Mouse (Mus musculus): ENCODE measurements at regions not wholly inside any gene's neighbourhood (a gene's known extent, or its start where the extent isn't known, plus 50 kb on each side); places are given as distances from the start of the nearest gene placed in this dataset.

DNA sequence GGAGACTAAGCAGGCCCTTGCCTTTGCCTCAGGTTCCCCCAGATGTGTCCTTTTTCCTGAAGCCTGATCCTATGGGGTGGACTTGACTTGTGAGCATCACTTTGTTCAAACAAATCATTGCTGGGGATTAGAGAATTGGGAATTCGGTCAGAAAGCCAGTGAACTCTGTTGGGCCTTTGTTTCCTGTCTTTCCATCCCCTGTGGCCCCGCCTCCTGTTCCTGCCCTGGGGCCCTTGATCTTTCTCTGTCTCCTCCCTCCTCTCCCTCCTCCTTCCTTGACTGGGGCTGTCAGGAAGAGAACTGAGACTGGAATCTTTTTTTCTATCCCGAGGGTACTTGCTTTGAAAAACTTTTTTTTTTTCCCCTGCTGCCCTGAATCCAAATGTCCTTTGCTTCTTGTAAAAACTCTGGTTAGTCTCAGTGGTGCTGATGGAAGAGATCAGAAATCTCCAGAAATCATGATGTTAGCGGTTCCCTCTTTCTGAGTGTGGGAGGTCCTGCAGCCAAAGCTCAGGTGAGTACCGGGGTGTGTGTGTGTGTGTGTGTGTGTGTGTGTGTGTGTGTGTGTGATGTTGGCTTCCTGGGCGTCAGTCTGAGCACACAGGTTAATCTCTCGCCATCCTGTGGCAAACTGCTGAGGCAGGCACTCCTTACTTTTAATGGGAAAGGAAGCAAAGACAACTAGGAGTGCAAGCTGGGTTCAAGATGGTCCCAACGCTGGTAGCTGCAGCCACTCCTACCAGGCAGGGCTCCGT is 118.7 kb downstream of the Ddx11 start:
- DNase-seq (ENCODE audit: low spot score) (no peak), ATAC-seq (replicated peaks; ENCODE audit: low FRiP score) (no peak)
- no peaks in the 10 kb centered on the region for H3K27me3 ChIP-seq (replicated peaks; ENCODE audit: control insufficient read depth, insufficient read depth, low read length)
- no peak overlapping the region for H3K4me3 ChIP-seq (ENCODE audit: low read depth, low read length)
- H3K27ac ChIP-seq (ENCODE audit: low read depth, low read length), result no peak overlapping the region
- H3K4me1 ChIP-seq (replicated peaks; ENCODE audit: control insufficient read depth, insufficient read depth, low read length), result no peaks in the 10 kb centered on the region
- no peak overlapping the region; the same call in 1 of the 2 replicates for H3K4me2 ChIP-seq
- H3K9ac ChIP-seq (ENCODE audit: low read depth, low read length), result no peak overlapping the region
- WGBS, result 27% methylated on average over 9 of the region's 9 CpGs
- H3K36me3 ChIP-seq (ENCODE audit: control insufficient read depth, insufficient read depth, low read length), result no peaks in the 10 kb centered on the region
- H3K9me3 ChIP-seq (ENCODE audit: control insufficient read depth, low read length), result no peaks in the 10 kb centered on the region

- ATAC-seq (replicated peaks; ENCODE audit: low FRiP score) (no peak), DNase-seq (ENCODE audit: low spot score) (no peak)
- no peaks in the 10 kb centered on the region for H3K27me3 ChIP-seq (replicated peaks; ENCODE audit: control insufficient read depth, insufficient read depth, low read length)
- no peak overlapping the region for H3K27ac ChIP-seq (ENCODE audit: low read depth, low read length)
- H3K4me1 ChIP-seq (replicated peaks; ENCODE audit: control insufficient read depth, insufficient read depth, low read length), result no peaks in the 10 kb centered on the region
- no peaks in the 10 kb centered on the region for H3K36me3 ChIP-seq (ENCODE audit: control insufficient read depth, insufficient read depth, low read length)
- 83% methylated on average over 14 of the region's 14 CpGs for WGBS
- no peak overlapping the region for H3K9ac ChIP-seq (ENCODE audit: low read depth, low read length)
- H3K9me3 ChIP-seq (ENCODE audit: control insufficient read depth, low read length), result no peaks in the 10 kb centered on the region
- H3K4me3 ChIP-seq (ENCODE audit: low read depth, low read length), result no peak overlapping the region
- H3K4me2 ChIP-seq, result no peak overlapping the region
These were observed 120.9 kb downstream of the Ddx11 start for GRCm38 (mm10) chr17:66244183-66244582.

- Histone ChIP-seq H3K9ac (ENCODE audit: low read depth, low read length) (no peak overlapping the region), H3K27ac (ENCODE audit: low read depth, low read length) (no peak overlapping the region), H3K36me3 (ENCODE audit: control insufficient read depth, insufficient read depth, low read length) (no peaks in the 10 kb centered on the region), H3K4me1 (replicated peaks; ENCODE audit: control insufficient read depth, insufficient read depth, low read length) (no peaks in the 10 kb centered on the region), H3K4me2 (no peak overlapping the region), H3K4me3 (ENCODE audit: low read depth, low read length) (no peak overlapping the region), H3K27me3 (replicated peaks; ENCODE audit: control insufficient read depth, insufficient read depth, low read length) (no peaks in the 10 kb centered on the region), H3K9me3 (ENCODE audit: control insufficient read depth, low read length) (no peaks in the 10 kb centered on the region)
- WGBS, result 78% methylated on average over 14 of the region's 14 CpGs
- DNase-seq (ENCODE audit: low spot score) (no peak), ATAC-seq (replicated peaks; ENCODE audit: low FRiP score) (no peak)
These were observed 122.8 kb downstream of the Ddx11 start for GRCm38 (mm10) chr17:66246031-66246534.

DNA sequence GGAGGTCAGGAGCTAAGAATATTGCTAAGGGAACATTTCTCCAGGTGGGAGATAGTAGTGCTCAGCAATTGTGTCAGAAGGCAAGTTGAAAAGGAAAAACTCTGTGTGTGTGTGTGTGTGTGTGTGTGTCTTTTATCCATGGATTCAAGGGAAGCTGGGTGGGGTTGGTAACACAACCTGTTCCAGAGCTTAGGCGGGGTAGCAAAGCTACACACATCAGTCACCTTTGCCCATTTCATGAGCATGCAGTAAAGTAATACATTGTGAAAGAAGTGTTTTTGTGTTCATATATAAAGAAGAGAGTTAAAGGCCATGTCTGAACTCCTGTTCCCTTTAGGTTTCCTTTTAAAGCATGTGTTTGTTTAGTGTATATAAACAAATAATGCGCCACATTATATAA is 128.2 kb downstream of the Ddx11 start:
- no peak overlapping the region for H3K27ac ChIP-seq (ENCODE audit: low read depth, low read length)
- no peaks in the 10 kb centered on the region for H3K36me3 ChIP-seq (ENCODE audit: control insufficient read depth, insufficient read depth, low read length)
- ATAC-seq (replicated peaks; ENCODE audit: low FRiP score) (no peak), DNase-seq (ENCODE audit: low spot score) (no peak)
- no peak overlapping the region for H3K9ac ChIP-seq (ENCODE audit: low read depth, low read length)
- 82% methylated on average over 2 of the region's 2 CpGs for WGBS
- H3K27me3 ChIP-seq (replicated peaks; ENCODE audit: control insufficient read depth, insufficient read depth, low read length), result no peaks in the 10 kb centered on the region
- H3K4me2 ChIP-seq, result no peak overlapping the region
- H3K4me3 ChIP-seq (ENCODE audit: low read depth, low read length), result no peak overlapping the region
- no peaks in the 10 kb centered on the region for H3K4me1 ChIP-seq (replicated peaks; ENCODE audit: control insufficient read depth, insufficient read depth, low read length)
- H3K9me3 ChIP-seq (ENCODE audit: control insufficient read depth, low read length), result no peaks in the 10 kb centered on the region

- no peak overlapping the region for H3K4me2 ChIP-seq
- no peaks in the 10 kb centered on the region for H3K27me3 ChIP-seq (replicated peaks; ENCODE audit: control insufficient read depth, insufficient read depth, low read length)
- H3K4me3 ChIP-seq (ENCODE audit: low read depth, low read length), result no peak overlapping the region
- DNase-seq (ENCODE audit: low spot score) (no peak), ATAC-seq (replicated peaks; ENCODE audit: low FRiP score) (no peak)
- no peaks in the 10 kb centered on the region for H3K36me3 ChIP-seq (ENCODE audit: control insufficient read depth, insufficient read depth, low read length)
- no peak overlapping the region for H3K27ac ChIP-seq (ENCODE audit: low read depth, low read length)
- WGBS, result 87% methylated on average over 6 of the region's 6 CpGs
- no peak overlapping the region for H3K9ac ChIP-seq (ENCODE audit: low read depth, low read length)
- no peaks in the 10 kb centered on the region for H3K9me3 ChIP-seq (ENCODE audit: control insufficient read depth, low read length)
- no peaks in the 10 kb centered on the region for H3K4me1 ChIP-seq (replicated peaks; ENCODE audit: control insufficient read depth, insufficient read depth, low read length)
These were observed 129.6 kb downstream of the Ddx11 start for GRCm38 (mm10) chr17:66252926-66253325.

DNA sequence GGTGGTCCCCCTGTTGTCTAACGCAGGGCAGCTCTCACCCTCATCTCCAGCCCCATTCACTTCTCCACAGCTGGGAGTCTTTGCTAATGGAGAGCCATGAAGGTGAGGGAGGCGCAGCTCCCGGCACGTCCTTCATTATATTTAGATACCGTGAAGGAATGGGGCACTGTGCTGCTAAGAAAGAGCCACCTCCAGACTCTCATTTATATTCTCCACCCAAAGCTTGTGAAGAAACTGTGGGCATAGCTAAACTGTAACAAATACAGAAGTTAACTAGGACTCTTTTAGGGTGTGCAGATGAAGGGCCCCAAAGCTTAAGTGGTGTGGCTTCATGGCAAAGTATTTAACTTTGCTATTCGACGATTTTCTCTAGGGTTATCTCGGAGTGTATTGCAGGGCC is 136.4 kb downstream of the Ddx11 start:
- 63% methylated on average over 8 of the region's 8 CpGs for WGBS
- H3K36me3 ChIP-seq (ENCODE audit: control insufficient read depth, insufficient read depth, low read length), result no peaks in the 10 kb centered on the region

GRCm38 (mm10) chr17:66262681-66263240 is 139.4 kb downstream of the Ddx11 start:
- H3K27me3 ChIP-seq (replicated peaks; ENCODE audit: control insufficient read depth, insufficient read depth, low read length), result no peaks in the 10 kb centered on the region
- H3K36me3 ChIP-seq (ENCODE audit: control insufficient read depth, insufficient read depth, low read length), result no peaks in the 10 kb centered on the region
- H3K4me1 ChIP-seq (replicated peaks; ENCODE audit: control insufficient read depth, insufficient read depth, low read length), result no peaks in the 10 kb centered on the region
- H3K9me3 ChIP-seq (ENCODE audit: control insufficient read depth, low read length), result no peaks in the 10 kb centered on the region
- 49% methylated on average over 4 of the region's 4 CpGs for WGBS
- DNase-seq (ENCODE audit: low spot score) (no peak), ATAC-seq (replicated peaks; ENCODE audit: low FRiP score) (no peak)
- H3K4me3 ChIP-seq (ENCODE audit: low read depth, low read length), result no peak overlapping the region
- no peak overlapping the region for H3K4me2 ChIP-seq
- H3K27ac ChIP-seq (ENCODE audit: low read depth, low read length), result no peak overlapping the region
- H3K9ac ChIP-seq (ENCODE audit: low read depth, low read length), result no peak overlapping the region

More for the DNA sequence above, 136.4 kb downstream of the Ddx11 start:
- H3K9ac ChIP-seq (ENCODE audit: low read depth, low read length), result no peak overlapping the region
- H3K9me3 ChIP-seq (ENCODE audit: control insufficient read depth, low read length), result no peaks in the 10 kb centered on the region
- no peaks in the 10 kb centered on the region for H3K27me3 ChIP-seq (replicated peaks; ENCODE audit: control insufficient read depth, insufficient read depth, low read length)
- H3K27ac ChIP-seq (ENCODE audit: low read depth, low read length), result no peak overlapping the region
- H3K4me2 ChIP-seq, result no peak overlapping the region
- H3K4me3 ChIP-seq (ENCODE audit: low read depth, low read length), result no peak overlapping the region
- no peaks in the 10 kb centered on the region for H3K4me1 ChIP-seq (replicated peaks; ENCODE audit: control insufficient read depth, insufficient read depth, low read length)
- no peak for DNase-seq (ENCODE audit: low spot score)
- no peak for ATAC-seq (replicated peaks; ENCODE audit: low FRiP score)

- Histone ChIP-seq H3K4me3 (ENCODE audit: low read depth, low read length) (no peak overlapping the region), H3K36me3 (ENCODE audit: control insufficient read depth, insufficient read depth, low read length) (no peaks in the 10 kb centered on the region), H3K9ac (ENCODE audit: low read depth, low read length) (no peak overlapping the region), H3K4me1 (replicated peaks; ENCODE audit: control insufficient read depth, insufficient read depth, low read length) (no peaks in the 10 kb centered on the region), H3K27ac (ENCODE audit: low read depth, low read length) (no peak overlapping the region), H3K4me2 (no peak overlapping the region), H3K27me3 (replicated peaks; ENCODE audit: control insufficient read depth, insufficient read depth, low read length) (no peaks in the 10 kb centered on the region), H3K9me3 (ENCODE audit: control insufficient read depth, low read length) (no peaks in the 10 kb centered on the region)
- ATAC-seq (replicated peaks; ENCODE audit: low FRiP score) (no peak), DNase-seq (ENCODE audit: low spot score) (no peak)
- 85% methylated on average over 4 of the region's 4 CpGs for WGBS
These were observed 140.1 kb downstream of the Ddx11 start for GRCm38 (mm10) chr17:66263405-66263804.

DNA sequence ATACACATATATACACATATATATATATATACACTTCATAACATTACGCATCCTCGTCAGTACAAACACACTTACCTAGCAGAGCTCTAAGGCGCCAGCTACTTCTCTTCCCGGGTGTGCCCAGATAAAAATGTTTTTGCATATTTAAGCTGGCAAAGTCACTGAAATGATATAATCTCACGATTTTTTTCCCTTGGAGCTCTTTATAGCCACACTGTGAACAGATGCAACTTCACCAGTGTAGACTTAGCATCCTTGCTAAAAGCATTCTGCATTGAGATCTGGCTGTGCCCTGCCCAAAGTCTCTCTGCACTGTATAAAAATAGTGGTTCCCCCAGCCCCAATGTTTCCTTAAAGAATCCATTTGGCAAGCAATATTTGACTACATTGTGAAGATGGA is 143.5 kb downstream of the Ddx11 start:
- ATAC-seq (replicated peaks; ENCODE audit: low FRiP score), result no peak
- H3K4me2 ChIP-seq, result no peak overlapping the region

More for the DNA sequence above, 143.5 kb downstream of the Ddx11 start:
- H3K36me3 ChIP-seq (ENCODE audit: control insufficient read depth, insufficient read depth, low read length), result no peaks in the 10 kb centered on the region
- no peak overlapping the region for H3K4me3 ChIP-seq (ENCODE audit: low read depth, low read length)
- no peaks in the 10 kb centered on the region for H3K9me3 ChIP-seq (ENCODE audit: control insufficient read depth, low read length)
- H3K4me1 ChIP-seq (replicated peaks; ENCODE audit: control insufficient read depth, insufficient read depth, low read length), result no peaks in the 10 kb centered on the region
- WGBS, result 71% methylated on average over 5 of the region's 5 CpGs
- no peak overlapping the region for H3K27ac ChIP-seq (ENCODE audit: low read depth, low read length)
- no peak overlapping the region for H3K9ac ChIP-seq (ENCODE audit: low read depth, low read length)
- DNase-seq (ENCODE audit: low spot score), result no peak
- H3K27me3 ChIP-seq (replicated peaks; ENCODE audit: control insufficient read depth, insufficient read depth, low read length), result no peaks in the 10 kb centered on the region

Data from liver, embryonic 11.5 days (tissue).